Mouse (Mus musculus): Measurements from ENCODE around the gene Fnbp1. TPM values are rescaled to one million over a fixed set of nuclear protein-coding genes. Genes with fewer than 3 reads are reported as not detected.

Fnbp1 gene
- polyA plus RNA-seq, 1 experiment from 2014 or later: 34.6 TPM

GRCm38 (mm10) chr2:31111685-31112084 is 30.1 kb downstream of the Fnbp1 start:
- no peak overlapping the region for H3K4me2 ChIP-seq (ENCODE audit: low read depth, low read length)

DNA sequence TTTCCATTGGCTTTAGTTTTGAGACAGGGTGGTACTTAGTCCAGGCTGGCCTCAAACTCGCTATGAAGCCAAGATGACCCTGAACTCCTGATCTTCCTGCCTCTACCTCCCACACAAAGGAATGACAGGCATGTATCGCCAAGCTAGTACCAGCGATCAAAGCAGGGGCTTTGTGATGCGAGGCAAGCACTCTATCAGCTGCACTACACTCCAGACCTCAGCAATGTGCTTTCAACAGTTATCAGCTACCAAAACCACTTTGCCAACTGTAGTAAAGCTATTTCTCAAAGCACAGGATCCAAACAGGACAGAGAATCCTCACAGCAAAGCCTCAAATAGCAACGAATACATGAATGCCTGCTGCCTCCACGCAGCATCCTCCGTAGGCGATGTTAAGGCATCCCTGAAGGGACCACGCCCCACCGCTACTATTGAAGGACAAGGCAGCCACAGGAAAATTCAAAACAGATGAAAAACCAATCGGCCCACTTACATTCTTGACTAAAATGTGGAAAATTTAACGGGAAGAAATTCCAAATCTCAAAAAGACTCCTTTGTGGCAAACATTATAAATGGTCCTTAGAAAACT is 31.8 kb downstream of the Fnbp1 start:
- H3K4me2 ChIP-seq (ENCODE audit: low read depth, low read length): no peak overlapping the region
- H3K36me3 ChIP-seq (ENCODE audit: control insufficient read depth, insufficient read depth, low read length): no peaks in the 10 kb centered on the region
- WGBS: 71% methylated on average over 12 of the region's 12 CpGs
- ATAC-seq (ENCODE audit: insufficient read depth, low FRiP score): no peak
- no peaks in the 10 kb centered on the region for H3K27me3 ChIP-seq (ENCODE audit: control insufficient read depth, insufficient read depth, low read length)
- no peak overlapping the region for H3K4me3 ChIP-seq (replicated peaks; ENCODE audit: low read length)
- 0 out of 2 replicates have a peak, but pooled peaks cover 3% of the 10 kb centered on the region for H3K9me3 ChIP-seq (replicated peaks; ENCODE audit: control insufficient read depth, low read length)
- peaks cover 16% of the 10 kb centered on the region for H3K4me1 ChIP-seq (ENCODE audit: control insufficient read depth, insufficient read depth, low read length)
- H3K9ac ChIP-seq (ENCODE audit: low read length): no peak overlapping the region
- H3K27ac ChIP-seq (ENCODE audit: low read length): no peak overlapping the region

More at GRCm38 (mm10) chr2:31111685-31112084, 30.1 kb downstream of the Fnbp1 start:
- H3K4me3 ChIP-seq (replicated peaks; ENCODE audit: low read length): no peak overlapping the region
- H3K9ac ChIP-seq (ENCODE audit: low read length): no peak overlapping the region
- 67% methylated on average over 6 of the region's 6 CpGs for WGBS
- no peak overlapping the region for H3K27ac ChIP-seq (ENCODE audit: low read length)
- H3K4me1 ChIP-seq (ENCODE audit: control insufficient read depth, insufficient read depth, low read length): peaks cover 24% of the 10 kb centered on the region
- no peaks in the 10 kb centered on the region for H3K36me3 ChIP-seq (ENCODE audit: control insufficient read depth, insufficient read depth, low read length)
- 0 out of 2 replicates have a peak, but pooled peaks cover 3% of the 10 kb centered on the region for H3K9me3 ChIP-seq (replicated peaks; ENCODE audit: control insufficient read depth, low read length)
- ATAC-seq (ENCODE audit: insufficient read depth, low FRiP score): no peak
- H3K27me3 ChIP-seq (ENCODE audit: control insufficient read depth, insufficient read depth, low read length): no peaks in the 10 kb centered on the region

DNA sequence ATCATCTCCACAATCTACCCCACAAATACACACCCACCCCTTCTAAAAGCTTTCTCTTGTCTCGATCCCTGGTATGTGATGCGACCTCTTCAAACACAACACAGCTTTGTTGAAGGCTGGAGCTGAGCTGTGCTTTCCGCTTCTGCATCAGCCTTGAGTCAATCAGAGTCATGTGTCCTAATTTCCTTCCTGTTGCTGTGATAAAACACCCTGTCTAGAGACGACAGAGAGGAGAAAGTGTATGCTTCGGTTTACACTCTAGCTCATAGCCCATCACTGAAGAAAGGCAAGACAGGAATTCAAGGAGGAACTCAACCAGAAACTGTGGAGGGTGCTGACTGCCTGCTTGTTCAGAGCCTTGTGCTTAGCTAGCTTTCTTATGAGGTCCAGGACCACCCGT is 33.6 kb downstream of the Fnbp1 start:
- no peaks in the 10 kb centered on the region for H3K36me3 ChIP-seq (ENCODE audit: control insufficient read depth, insufficient read depth, low read length)
- peaks cover 14% of the 10 kb centered on the region for H3K4me1 ChIP-seq (ENCODE audit: control insufficient read depth, insufficient read depth, low read length)
- no peak for ATAC-seq (ENCODE audit: insufficient read depth, low FRiP score)
- 64% methylated on average over 6 of the region's 6 CpGs for WGBS
- no peaks in the 10 kb centered on the region for H3K9me3 ChIP-seq (replicated peaks; ENCODE audit: control insufficient read depth, low read length)
- H3K4me2 ChIP-seq (ENCODE audit: low read depth, low read length): no peak overlapping the region
- no peak overlapping the region for H3K4me3 ChIP-seq (replicated peaks; ENCODE audit: low read length)
- no peaks in the 10 kb centered on the region for H3K27me3 ChIP-seq (ENCODE audit: control insufficient read depth, insufficient read depth, low read length)
- H3K27ac ChIP-seq (ENCODE audit: low read length): peak overlapping the region; percentile 85
- no peak overlapping the region for H3K9ac ChIP-seq (ENCODE audit: low read length)

GRCm38 (mm10) chr2:31106621-31107320 is 35.0 kb downstream of the Fnbp1 start:
- Histone ChIP-seq H3K36me3 (ENCODE audit: control insufficient read depth, insufficient read depth, low read length) (no peaks in the 10 kb centered on the region), H3K27me3 (ENCODE audit: control insufficient read depth, insufficient read depth, low read length) (no peaks in the 10 kb centered on the region), H3K4me2 (ENCODE audit: low read depth, low read length) (peak overlapping the region; percentile 16; the same call in 1 of the 2 replicates), H3K4me3 (replicated peaks; ENCODE audit: low read length) (no peak overlapping the region), H3K27ac (ENCODE audit: low read length) (peak overlapping the region; percentile 85), H3K4me1 (ENCODE audit: control insufficient read depth, insufficient read depth, low read length) (peaks cover 14% of the 10 kb centered on the region), H3K9me3 (replicated peaks; ENCODE audit: control insufficient read depth, low read length) (no peaks in the 10 kb centered on the region), H3K9ac (ENCODE audit: low read length) (peak overlapping the region; percentile 44)
- ATAC-seq (ENCODE audit: insufficient read depth, low FRiP score): peak; percentile 72
- 27% methylated on average over 11 of the region's 11 CpGs for WGBS

DNA sequence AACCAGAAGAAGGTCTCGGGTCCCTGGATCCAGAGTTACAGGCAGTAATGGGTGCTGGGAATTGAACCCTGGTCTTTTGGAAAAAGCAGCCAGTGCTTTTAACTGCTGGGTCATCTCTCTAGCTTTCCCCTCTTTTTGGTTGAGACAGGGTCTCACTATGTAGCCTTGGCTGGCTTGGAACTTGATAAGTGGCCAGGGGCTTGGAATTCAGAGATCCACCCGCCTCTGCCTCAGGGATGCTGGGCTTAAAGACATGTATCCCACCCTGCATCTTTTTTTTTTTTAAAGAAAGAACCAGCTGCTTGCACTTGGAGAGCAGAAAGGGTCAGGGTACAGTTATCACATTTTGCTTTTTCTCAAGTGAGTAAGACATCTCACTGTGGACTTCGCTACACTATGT is 35.8 kb downstream of the Fnbp1 start:
- no peak for ATAC-seq (ENCODE audit: insufficient read depth, low FRiP score)
- 84% methylated on average over 3 of the region's 3 CpGs for WGBS
- Histone ChIP-seq H3K9me3 (replicated peaks; ENCODE audit: control insufficient read depth, low read length) (no peaks in the 10 kb centered on the region), H3K9ac (ENCODE audit: low read length) (no peak overlapping the region), H3K36me3 (ENCODE audit: control insufficient read depth, insufficient read depth, low read length) (no peaks in the 10 kb centered on the region), H3K4me2 (ENCODE audit: low read depth, low read length) (no peak overlapping the region), H3K4me1 (ENCODE audit: control insufficient read depth, insufficient read depth, low read length) (peaks cover 16% of the 10 kb centered on the region), H3K4me3 (replicated peaks; ENCODE audit: low read length) (no peak overlapping the region), H3K27me3 (ENCODE audit: control insufficient read depth, insufficient read depth, low read length) (no peaks in the 10 kb centered on the region), H3K27ac (ENCODE audit: low read length) (peak overlapping the region; percentile 85)

GRCm38 (mm10) chr2:31105279-31105678 is 36.5 kb downstream of the Fnbp1 start:
- Histone ChIP-seq H3K4me2 (ENCODE audit: low read depth, low read length) (no peak overlapping the region), H3K9ac (ENCODE audit: low read length) (no peak overlapping the region; the same call in 1 of the 2 replicates), H3K27ac (ENCODE audit: low read length) (peak overlapping the region; percentile 85), H3K4me3 (replicated peaks; ENCODE audit: low read length) (no peak overlapping the region), H3K27me3 (ENCODE audit: control insufficient read depth, insufficient read depth, low read length) (no peaks in the 10 kb centered on the region), H3K9me3 (replicated peaks; ENCODE audit: control insufficient read depth, low read length) (no peaks in the 10 kb centered on the region), H3K4me1 (ENCODE audit: control insufficient read depth, insufficient read depth, low read length) (peaks cover 18% of the 10 kb centered on the region), H3K36me3 (ENCODE audit: control insufficient read depth, insufficient read depth, low read length) (0 out of 2 replicates have a peak, but pooled peaks cover under 1% of the 10 kb centered on the region)
- 50% methylated on average over 3 of the region's 3 CpGs for WGBS
- peak; percentile 73; the same call in 1 of the 2 replicates for ATAC-seq (ENCODE audit: insufficient read depth, low FRiP score)

DNA sequence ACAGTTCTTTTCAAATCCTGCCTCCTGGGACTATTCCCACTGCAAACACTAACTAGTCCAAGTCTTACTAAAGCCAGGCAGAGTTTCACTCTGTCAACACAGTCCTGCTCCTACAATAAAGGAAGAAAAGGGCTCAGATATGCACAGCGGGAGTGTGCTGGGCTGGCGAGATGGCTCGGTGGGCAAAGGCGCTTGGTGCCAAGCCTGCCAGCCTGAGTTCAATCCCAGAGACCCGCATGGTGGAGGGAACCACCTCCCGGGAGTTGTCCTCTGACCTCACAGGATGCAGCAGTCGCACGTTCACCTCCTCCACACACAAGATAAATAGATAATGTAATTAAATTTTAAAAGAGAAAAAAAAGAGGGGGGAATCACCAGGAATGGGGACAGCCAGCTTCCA is 38.5 kb downstream of the Fnbp1 start:
- H3K9ac ChIP-seq (ENCODE audit: low read length): no peak overlapping the region
- 67% methylated on average over 8 of the region's 8 CpGs for WGBS
- H3K4me1 ChIP-seq (ENCODE audit: control insufficient read depth, insufficient read depth, low read length): peaks cover 18% of the 10 kb centered on the region
- H3K27ac ChIP-seq (ENCODE audit: low read length): no peak overlapping the region
- H3K36me3 ChIP-seq (ENCODE audit: control insufficient read depth, insufficient read depth, low read length): peaks cover 6% of the 10 kb centered on the region; the same call in 1 of the 2 replicates
- no peak overlapping the region for H3K4me3 ChIP-seq (replicated peaks; ENCODE audit: low read length)
- H3K27me3 ChIP-seq (ENCODE audit: control insufficient read depth, insufficient read depth, low read length): no peaks in the 10 kb centered on the region
- no peak for ATAC-seq (ENCODE audit: insufficient read depth, low FRiP score)
- H3K4me2 ChIP-seq (ENCODE audit: low read depth, low read length): no peak overlapping the region
- no peaks in the 10 kb centered on the region for H3K9me3 ChIP-seq (replicated peaks; ENCODE audit: control insufficient read depth, low read length)

GRCm38 (mm10) chr2:31101285-31101684 is 40.5 kb downstream of the Fnbp1 start:
- H3K4me2 ChIP-seq (ENCODE audit: low read depth, low read length): no peak overlapping the region
- no peak for ATAC-seq (ENCODE audit: insufficient read depth, low FRiP score)
- H3K9ac ChIP-seq (ENCODE audit: low read length): no peak overlapping the region
- no peaks in the 10 kb centered on the region for H3K9me3 ChIP-seq (replicated peaks; ENCODE audit: control insufficient read depth, low read length)
- no peaks in the 10 kb centered on the region for H3K27me3 ChIP-seq (ENCODE audit: control insufficient read depth, insufficient read depth, low read length)
- H3K4me1 ChIP-seq (ENCODE audit: control insufficient read depth, insufficient read depth, low read length): peaks cover 5% of the 10 kb centered on the region
- H3K4me3 ChIP-seq (replicated peaks; ENCODE audit: low read length): no peak overlapping the region
- peak overlapping the region; percentile 50; the same call in 1 of the 2 replicates for H3K27ac ChIP-seq (ENCODE audit: low read length)
- peaks cover 6% of the 10 kb centered on the region; the same call in 1 of the 2 replicates for H3K36me3 ChIP-seq (ENCODE audit: control insufficient read depth, insufficient read depth, low read length)
- WGBS: 78% methylated on average over 3 of the region's 3 CpGs

GRCm38 (mm10) chr2:31099079-31099478 is 42.7 kb downstream of the Fnbp1 start:
- no peak overlapping the region for H3K4me3 ChIP-seq (replicated peaks; ENCODE audit: low read length)
- H3K27me3 ChIP-seq (ENCODE audit: control insufficient read depth, insufficient read depth, low read length): no peaks in the 10 kb centered on the region
- 73% methylated on average over 8 of the region's 8 CpGs for WGBS
- no peak overlapping the region for H3K9ac ChIP-seq (ENCODE audit: low read length)
- ATAC-seq (ENCODE audit: insufficient read depth, low FRiP score): no peak
- peaks cover 6% of the 10 kb centered on the region; the same call in 1 of the 2 replicates for H3K36me3 ChIP-seq (ENCODE audit: control insufficient read depth, insufficient read depth, low read length)
- no peak overlapping the region for H3K27ac ChIP-seq (ENCODE audit: low read length)
- H3K4me2 ChIP-seq (ENCODE audit: low read depth, low read length): no peak overlapping the region
- peaks cover 4% of the 10 kb centered on the region; the same call in 1 of the 2 replicates for H3K4me1 ChIP-seq (ENCODE audit: control insufficient read depth, insufficient read depth, low read length)
- no peaks in the 10 kb centered on the region for H3K9me3 ChIP-seq (replicated peaks; ENCODE audit: control insufficient read depth, low read length)

Data from stomach, embryonic 16.5 days (tissue).